Mouse (Mus musculus) cerebellum, postnatal 4 days (tissue): ENCODE results near the gene Coro1a.

Experiments
- DNase-seq, 2 experiments: peaks; one replicate each; pipeline ENCODE4 v3.0.0; 2022; ENCODE audit warnings: low spot score in 2 of 2, mixed read lengths in 1 of 2

The Coro1a gene

GRCm38 (mm10) chr7:126708175-126708952, 777 bp upstream of the Coro1a start:
- DNase-seq: no peak

- peak; percentile 75 to 76 for DNase-seq
Observed at GRCm38 (mm10) chr7:126704121-126704980, 3.2 kb downstream of the Coro1a start.

- no peak for DNase-seq
Observed at GRCm38 (mm10) chr7:126703757-126704077, 3.9 kb downstream of the Coro1a start.

- DNase-seq: no peak
Observed at GRCm38 (mm10) chr7:126702861-126703756, 4.5 kb downstream of the Coro1a start.

- no peak for DNase-seq
Observed at GRCm38 (mm10) chr7:126702358-126702757, 5.2 kb downstream of the Coro1a start.

GRCm38 (mm10) chr7:126701559-126702357, 5.8 kb downstream of the Coro1a start:
- DNase-seq: no peak

GRCm38 (mm10) chr7:126701070-126701469, 6.5 kb downstream of the Coro1a start:
- peak; percentile 86 to 93 for DNase-seq

- no peak for DNase-seq
Observed at GRCm38 (mm10) chr7:126700063-126701015, 7.2 kb downstream of the Coro1a start.

- DNase-seq: no peak
Observed at GRCm38 (mm10) chr7:126697838-126698237, 9.7 kb downstream of the Coro1a start.

GRCm38 (mm10) chr7:126696886-126697285, 10.7 kb downstream of the Coro1a start:
- DNase-seq: no peak

GRCm38 (mm10) chr7:126696303-126696702, 11.3 kb downstream of the Coro1a start:
- DNase-seq: no peak

GRCm38 (mm10) chr7:126695631-126696207, 11.9 kb downstream of the Coro1a start, which contains the start of gene Slx1b:
Gene Slx1b (minus strand): TSS chr7:126695784.
- peak; percentile 92 to 96 for DNase-seq

- DNase-seq: peak in 1 of 2 experiments; percentile 30
Observed at GRCm38 (mm10) chr7:126695210-126695611, 12.4 kb downstream of the Coro1a start, which contains the start of gene Bola2. Gene Bola2 (plus strand): TSS chr7:126695401.

GRCm38 (mm10) chr7:126694441-126695051, 13.0 kb downstream of the Coro1a start:
- DNase-seq: no peak

GRCm38 (mm10) chr7:126693781-126694180, 13.8 kb downstream of the Coro1a start:
- DNase-seq: no peak

- peak; percentile 61 to 88 for DNase-seq
Observed at GRCm38 (mm10) chr7:126693256-126693655, 14.3 kb downstream of the Coro1a start.

GRCm38 (mm10) chr7:126692426-126692825, 15.2 kb downstream of the Coro1a start:
- DNase-seq: no peak

- no peak for DNase-seq
Observed at GRCm38 (mm10) chr7:126691676-126692075, 15.9 kb downstream of the Coro1a start.

GRCm38 (mm10) chr7:126690737-126691136, 16.9 kb downstream of the Coro1a start:
- no peak for DNase-seq
